Mouse (Mus musculus) cortical plate, adult 2 months (tissue): ENCODE data around the gene Dyrk3. TPM values are rescaled to one million over a fixed set of nuclear protein-coding genes. Genes with fewer than 3 reads are reported as not detected.
"Not testable (repeated sequence)": the region's sequence is repeated elsewhere in the genome, so short reads cannot be mapped to it uniquely, and the experiment has no call there.

Source experiments
- H3K27ac ChIP-seq: fragments of 200-500 bp; 2 replicates; pipeline ENCODE4 v1.5.1; 2012; ENCODE audit warnings: low read length, control low read depth, inconsistent platforms; ENCODE audit not compliant: insufficient read depth
- H3K4me1 ChIP-seq: fragments of 200-500 bp; 2 replicates; pipeline ENCODE4 v1.6.1; 2011; ENCODE audit warnings: low read length; ENCODE audit not compliant: control insufficient read depth, insufficient read depth
- H3K4me3 ChIP-seq: fragments of 200-500 bp; 2 replicates; pipeline ENCODE4 v1.5.1; 2011; ENCODE audit warnings: mild to moderate bottlenecking, low read length, control low read depth; ENCODE audit not compliant: insufficient read depth
- CTCF ChIP-seq: fragments of 200-500 bp; IDR thresholded peaks from 2 replicates; pipeline ENCODE4 v1.5.1; 2011; ENCODE audit warnings: mild to moderate bottlenecking, control low read depth, low read length; ENCODE audit not compliant: insufficient read depth; ENCODE audit errors: extremely low read depth
- POLR2A ChIP-seq: fragments of 200-500 bp; IDR thresholded peaks from 2 replicates; pipeline ENCODE4 v1.6.1; 2011; ENCODE audit warnings: mild to moderate bottlenecking, low read length, control low read depth; ENCODE audit not compliant: insufficient read depth; ENCODE audit errors: extremely low read depth
- polyA plus RNA-seq: library from polyadenylated mRNA; depleted of rRNA; stranded (reverse); fragments of >200 nt; gene quantifications from 2 replicates; pipeline ENCODE4 v1.2.3, GENCODE M21; 2012

Dyrk3 gene
- polyA plus RNA-seq, 1 experiment: 6.2 TPM

- Histone ChIP-seq H3K4me1 (no peaks in the 10 kb centered on the region), H3K4me3 (no peak overlapping the region), H3K27ac (no peak overlapping the region)
Measured at GRCm38 (mm10) chr1:131161091-131161490, 23.0 kb upstream of the Dyrk3 start.

DNA sequence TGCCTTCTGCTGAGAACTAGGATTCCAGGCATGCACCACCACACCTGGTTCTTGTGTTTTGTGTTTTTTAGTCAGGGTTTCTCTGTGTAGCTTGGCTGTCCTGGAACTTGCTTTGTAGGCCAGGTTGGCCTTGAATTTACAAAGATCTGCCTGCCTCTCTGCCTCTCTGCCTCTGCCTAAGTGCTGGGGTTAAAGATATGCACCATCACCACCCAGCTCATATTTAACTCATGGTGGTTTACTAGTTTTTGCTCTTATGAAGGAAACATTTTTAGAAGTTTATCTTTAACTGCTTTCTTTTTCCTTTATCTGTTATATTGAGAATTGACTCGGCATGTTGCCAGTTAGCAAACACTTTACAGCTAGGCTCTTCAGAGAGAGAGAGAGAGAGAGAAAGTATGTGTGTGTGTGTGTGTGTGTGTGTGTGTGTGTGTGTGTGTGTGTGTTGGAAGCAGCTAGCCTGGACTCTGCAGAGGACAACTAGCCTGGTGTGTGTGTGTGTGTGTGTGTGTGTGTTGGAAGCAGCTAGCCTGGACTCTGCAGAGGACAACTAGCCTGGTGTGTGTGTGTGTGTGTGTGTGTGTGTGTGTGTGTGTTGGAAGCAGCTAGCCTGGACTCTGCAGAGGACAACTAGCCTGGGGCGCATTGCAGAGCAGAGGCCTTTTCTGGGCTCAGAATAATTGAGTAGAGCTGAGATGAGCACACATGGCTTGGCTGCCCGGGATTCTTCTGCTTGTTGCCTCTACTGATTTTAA, 21.6 kb upstream of the Dyrk3 start:
- H3K27ac ChIP-seq, H3K4me1 ChIP-seq, H3K4me3 ChIP-seq: not testable (repeated sequence)

More at GRCm38 (mm10) chr1:131161091-131161490, 23.0 kb upstream of the Dyrk3 start:
- TF ChIP-seq POLR2A (no peak), CTCF (no peak)

- Histone ChIP-seq H3K4me1 (no peaks in the 10 kb centered on the region), H3K4me3 (no peak overlapping the region), H3K27ac (no peak overlapping the region)
- TF ChIP-seq POLR2A: no peak
- TF ChIP-seq CTCF: peak; percentile 87
Measured at GRCm38 (mm10) chr1:131155456-131155855, 17.3 kb upstream of the Dyrk3 start.

GRCm38 (mm10) chr1:131153018-131153629, 15.0 kb upstream of the Dyrk3 start, which contains the start of gene Eif2d:
Gene Eif2d, plus strand, starts transcription at chr1:131153181.
- peak within 1 kb of the TSS; percentile 95 for H3K4me3 ChIP-seq
- peak; percentile 69 for TF ChIP-seq POLR2A
- TF ChIP-seq CTCF: no peak
- H3K27ac ChIP-seq: no peak within 1 kb of the TSS
- no peaks in the 10 kb centered on the region for H3K4me1 ChIP-seq

- H3K4me1 ChIP-seq: no peaks in the 10 kb centered on the region
- TF ChIP-seq POLR2A (no peak), CTCF (no peak)
- no peak overlapping the region for H3K4me3 ChIP-seq
- no peak overlapping the region for H3K27ac ChIP-seq
Measured at GRCm38 (mm10) chr1:131149496-131149895, 11.4 kb upstream of the Dyrk3 start.

DNA sequence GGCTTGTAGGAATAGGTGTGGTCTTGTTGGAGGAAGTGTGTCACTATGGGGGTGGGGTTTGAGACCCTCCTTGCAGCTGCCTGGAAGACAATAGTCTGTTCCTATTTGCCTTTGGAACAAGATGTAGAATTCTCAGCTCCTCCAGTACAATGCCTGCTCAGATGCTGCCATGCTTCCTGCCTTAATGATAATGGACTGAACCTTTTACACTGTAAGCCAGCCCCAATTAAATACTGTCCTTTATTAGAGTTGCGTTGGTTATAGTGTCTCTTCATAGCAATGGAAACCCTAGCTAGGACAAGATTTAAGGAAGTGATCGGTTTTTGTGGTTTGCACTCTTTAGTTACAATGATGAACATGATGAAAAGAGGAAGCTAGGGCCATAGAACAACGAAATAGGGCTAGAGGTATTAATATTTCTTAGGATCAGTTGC, 8.1 kb upstream of the Dyrk3 start:
- TF ChIP-seq POLR2A (no peak), CTCF (no peak)
- no peak overlapping the region for H3K4me3 ChIP-seq
- H3K4me1 ChIP-seq: no peaks in the 10 kb centered on the region
- H3K27ac ChIP-seq: no peak overlapping the region

GRCm38 (mm10) chr1:131145222-131145621, 7.1 kb upstream of the Dyrk3 start:
- H3K27ac ChIP-seq, H3K4me1 ChIP-seq, H3K4me3 ChIP-seq: not testable (repeated sequence)

DNA sequence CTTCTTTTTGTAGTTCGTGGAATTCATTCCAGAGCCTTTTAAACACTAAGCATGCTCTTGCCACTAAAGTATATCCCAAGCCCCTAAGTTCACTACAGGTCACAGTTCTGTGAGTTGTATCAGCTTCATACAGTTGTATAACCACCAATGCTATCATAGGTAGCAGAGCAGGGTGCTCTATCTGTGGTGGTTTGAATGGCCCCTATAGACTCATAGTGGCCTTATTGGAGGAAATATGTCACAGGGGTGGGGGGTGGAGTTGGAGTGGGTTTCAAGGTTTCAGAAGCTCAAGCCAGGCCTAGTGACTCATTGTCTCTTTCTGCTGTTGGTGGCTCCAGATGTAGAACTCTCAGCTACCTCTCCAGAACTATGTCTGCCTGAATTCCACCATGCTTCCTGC, 4.3 kb upstream of the Dyrk3 start:
- H3K27ac ChIP-seq: no peak overlapping the region
- no peaks in the 10 kb centered on the region for H3K4me1 ChIP-seq
- H3K4me3 ChIP-seq: no peak overlapping the region
- TF ChIP-seq POLR2A (no peak), CTCF (no peak)

DNA sequence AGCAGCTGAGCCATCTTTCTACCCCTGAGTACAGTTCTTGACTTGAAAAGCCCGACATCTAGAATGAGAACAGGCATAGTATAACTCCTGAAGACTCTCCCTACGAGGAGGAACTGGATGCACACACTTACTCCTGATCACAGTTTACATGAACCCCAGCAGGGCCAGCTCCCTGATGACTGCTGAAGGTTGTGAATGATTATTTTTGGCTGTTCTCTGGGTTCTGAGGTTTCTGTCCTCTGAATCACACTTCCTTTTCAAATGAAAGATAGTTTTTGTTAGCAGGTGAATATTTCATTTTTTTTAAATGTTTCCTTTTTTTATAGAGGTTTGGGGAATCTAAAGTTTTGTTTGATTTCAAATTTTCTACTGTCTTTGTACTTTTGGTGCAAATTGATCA, 3.3 kb upstream of the Dyrk3 start:
- peaks cover 2% of the 10 kb centered on the region; the same call in 1 of the 2 replicates for H3K4me1 ChIP-seq
- H3K27ac ChIP-seq: no peak overlapping the region
- H3K4me3 ChIP-seq: no peak overlapping the region
- TF ChIP-seq POLR2A: no peak
- no peak for TF ChIP-seq CTCF
